Mouse (Mus musculus) MEL (cell line): Measurements from ENCODE around the gene Cry2. TPM values are rescaled to one million over a fixed set of nuclear protein-coding genes. Genes with fewer than 3 reads are reported as not detected.

Experiments used
- DNase-seq: peaks from one replicate; pipeline ENCODE4 v3.0.0; 2011; ENCODE audit warnings: low read depth, low spot score
- H3K27ac ChIP-seq: 2 replicates; pipeline ENCODE4 v1.5.1; 2012; ENCODE audit warnings: low read depth, mild to moderate bottlenecking, control low read depth, low read length, moderate library complexity; ENCODE audit not compliant: control insufficient read depth
- H3K27me3 ChIP-seq, 2 experiments: fragments of 150-350 bp in 1 of 2; sonication (generic) in 1 of 2; 2 replicates each; pipeline ENCODE4 v1.6.1; 2012; ENCODE audit warnings: low read length in 2 of 2, mild to moderate bottlenecking in 2 of 2, improper control_type of control experiment in 1 of 2, moderate library complexity in 1 of 2; ENCODE audit not compliant: insufficient read depth in 2 of 2, control insufficient read depth in 1 of 2
- H3K36me3 ChIP-seq, 2 experiments: 2 replicates each; pipeline ENCODE4 v1.6.1; 2012 to 2014; ENCODE audit warnings: low read length in 2 of 2, improper control_type of control experiment in 1 of 2, inconsistent platforms in 1 of 2, mild to moderate bottlenecking in 1 of 2; ENCODE audit not compliant: insufficient read depth in 2 of 2, control insufficient read depth in 1 of 2
- H3K4me1 ChIP-seq, 2 experiments: fragments of 150-350 bp in 1 of 2; sonication (generic) in 1 of 2; 2 replicates each; pipeline ENCODE4 v1.6.1; 2012; ENCODE audit warnings: low read length in 2 of 2, improper control_type of control experiment in 1 of 2, mild to moderate bottlenecking in 1 of 2; ENCODE audit not compliant: insufficient read depth in 2 of 2, control insufficient read depth in 1 of 2
- H3K4me3 ChIP-seq, 2 experiments: fragments of 150-350 bp in 1 of 2; sonication (generic) in 1 of 2; 2 replicates each; pipeline ENCODE4 v1.5.1; 2012; ENCODE audit warnings: low read depth in 2 of 2, low read length in 2 of 2, mild to moderate bottlenecking in 2 of 2, moderate library complexity in 2 of 2, control low read depth in 1 of 2, improper control_type of control experiment in 1 of 2; ENCODE audit not compliant: control insufficient read depth in 1 of 2, insufficient read depth in 1 of 2
- H3K79me2 ChIP-seq: 2 replicates; pipeline ENCODE4 v1.6.1; 2012; ENCODE audit warnings: mild to moderate bottlenecking, low read length, moderate library complexity; ENCODE audit not compliant: control insufficient read depth, poor library complexity, insufficient read depth
- H3K9ac ChIP-seq: 2 replicates; pipeline ENCODE4 v1.6.1; 2012; ENCODE audit warnings: low read depth, mild to moderate bottlenecking, control low read depth, low read length, moderate library complexity; ENCODE audit not compliant: control insufficient read depth, poor library complexity, severe bottlenecking
- H3K9me3 ChIP-seq: fragments of 150-350 bp; sonication (generic); replicated peaks from 2 replicates; pipeline ENCODE4 v1.6.1; 2012; ENCODE audit warnings: mild to moderate bottlenecking, low read length, improper control_type of control experiment, moderate library complexity; ENCODE audit not compliant: insufficient read depth
- BHLHE40 ChIP-seq: IDR thresholded peaks from 2 replicates; pipeline ENCODE4 v1.6.1; 2012; ENCODE audit warnings: low read depth, mild to moderate bottlenecking, inconsistent platforms, low read length, improper control_type of control experiment, borderline replicate concordance
- CHD1 ChIP-seq: IDR thresholded peaks from 2 replicates; pipeline ENCODE4 v1.6.1; 2012; ENCODE audit warnings: low read depth, mild to moderate bottlenecking, inconsistent platforms, low read length, improper control_type of control experiment
- CHD2 ChIP-seq: IDR thresholded peaks from 2 replicates; pipeline ENCODE4 v1.6.1; 2011; ENCODE audit warnings: low read length, improper control_type of control experiment
- E2F4 ChIP-seq: IDR thresholded peaks from 2 replicates; pipeline ENCODE4 v1.6.1; 2011; ENCODE audit warnings: low read depth, low read length, improper control_type of control experiment, borderline replicate concordance
- ELF1 ChIP-seq: IDR thresholded peaks from 2 replicates; pipeline ENCODE4 v1.6.1; 2014; ENCODE audit warnings: low read depth, mild to moderate bottlenecking, inconsistent platforms, low read length, improper control_type of control experiment, moderate library complexity
- EP300 ChIP-seq, 2 experiments: IDR thresholded peaks; 2 replicates each; pipeline ENCODE4 v1.6.1; 2011; ENCODE audit warnings: improper control_type of control experiment in 2 of 2, low read length in 2 of 2, low read depth in 1 of 2, mild to moderate bottlenecking in 1 of 2
- ETS1 ChIP-seq: IDR thresholded peaks from 2 replicates; pipeline ENCODE4 v1.6.1; 2012; ENCODE audit warnings: low read depth, mild to moderate bottlenecking, inconsistent platforms, low read length, improper control_type of control experiment, moderate library complexity
- GABPA ChIP-seq: IDR thresholded peaks from 2 replicates; pipeline ENCODE4 v1.6.1; 2012; ENCODE audit warnings: low read depth, mild to moderate bottlenecking, inconsistent platforms, low read length, improper control_type of control experiment, moderate library complexity
- GATA1 ChIP-seq: IDR thresholded peaks from 2 replicates; pipeline ENCODE4 v1.6.1; 2011; ENCODE audit warnings: low read depth, low read length, improper control_type of control experiment
- HCFC1 ChIP-seq: IDR thresholded peaks from 2 replicates; pipeline ENCODE4 v1.6.1; 2012; ENCODE audit warnings: low read depth, mild to moderate bottlenecking, inconsistent platforms, low read length, improper control_type of control experiment, moderate library complexity
- JUND ChIP-seq: IDR thresholded peaks from 2 replicates; pipeline ENCODE4 v1.6.1; 2011; ENCODE audit warnings: low read depth, mild to moderate bottlenecking, improper control_type of control experiment, low read length
- KAT2A ChIP-seq: conservative IDR thresholded peaks from 2 replicates; pipeline ENCODE4 v1.6.1; 2012; ENCODE audit warnings: low read depth, low read length, improper control_type of control experiment, inconsistent platforms
- MAFK ChIP-seq: IDR thresholded peaks from 2 replicates; pipeline ENCODE4 v1.6.1; 2011; ENCODE audit warnings: low read depth, mild to moderate bottlenecking, low read length, improper control_type of control experiment, borderline replicate concordance
- MAX ChIP-seq: IDR thresholded peaks from 2 replicates; pipeline ENCODE4 v1.6.1; 2011; ENCODE audit warnings: low read length, improper control_type of control experiment
- MAZ ChIP-seq: IDR thresholded peaks from 2 replicates; pipeline ENCODE4 v1.6.1; 2012; ENCODE audit warnings: low read depth, mild to moderate bottlenecking, inconsistent platforms, low read length, improper control_type of control experiment
- MEF2A ChIP-seq: IDR thresholded peaks from 2 replicates; pipeline ENCODE4 v1.6.1; 2014; ENCODE audit warnings: low read depth, mild to moderate bottlenecking, inconsistent platforms, low read length, improper control_type of control experiment; ENCODE audit not compliant: poor library complexity, insufficient replicate concordance, severe bottlenecking; ENCODE audit errors: extremely low read depth
- MXI1 ChIP-seq: IDR thresholded peaks from 2 replicates; pipeline ENCODE4 v1.6.1; 2011; ENCODE audit warnings: mild to moderate bottlenecking, low read depth, low read length, improper control_type of control experiment
- MYB ChIP-seq: IDR thresholded peaks from 2 replicates; pipeline ENCODE4 v1.6.1; 2011; ENCODE audit warnings: mild to moderate bottlenecking, low read depth, low read length, improper control_type of control experiment
- MYC ChIP-seq: IDR thresholded peaks from 2 replicates; pipeline ENCODE4 v1.6.1; 2011; ENCODE audit warnings: low read depth, mild to moderate bottlenecking, low read length, improper control_type of control experiment, moderate library complexity
- NELFE ChIP-seq: IDR thresholded peaks from 2 replicates; pipeline ENCODE4 v1.6.1; 2011; ENCODE audit warnings: low read depth, low read length, improper control_type of control experiment
- NRF1 ChIP-seq: IDR thresholded peaks from 2 replicates; pipeline ENCODE4 v1.6.1; 2014; ENCODE audit warnings: low read depth, mild to moderate bottlenecking, inconsistent platforms, low read length, improper control_type of control experiment, moderate library complexity; ENCODE audit not compliant: poor library complexity, insufficient read depth, severe bottlenecking
- POLR2A ChIP-seq, 2 experiments: IDR thresholded peaks; 2 replicates each; pipeline ENCODE4 v1.6.1; 2011 to 2012; ENCODE audit warnings: low read length in 2 of 2, mild to moderate bottlenecking in 2 of 2, control low read depth in 1 of 2, improper control_type of control experiment in 1 of 2, low read depth in 1 of 2, moderate library complexity in 1 of 2; ENCODE audit not compliant: control insufficient read depth in 1 of 2, insufficient read depth in 1 of 2, poor library complexity in 1 of 2
- POLR2AphosphoS2 ChIP-seq: IDR thresholded peaks from 2 replicates; pipeline ENCODE4 v1.6.1; 2011; ENCODE audit warnings: low read length, improper control_type of control experiment
- POLR2AphosphoS5 ChIP-seq: IDR thresholded peaks from 2 replicates; pipeline ENCODE4 v1.6.1; 2012; ENCODE audit warnings: low read depth, borderline replicate concordance, mild to moderate bottlenecking, inconsistent platforms, low read length, moderate library complexity, mixed read lengths
- RAD21 ChIP-seq: IDR thresholded peaks from 2 replicates; pipeline ENCODE4 v1.6.1; 2011; ENCODE audit warnings: mild to moderate bottlenecking, low read depth, low read length, improper control_type of control experiment
- SIN3A ChIP-seq: IDR thresholded peaks from 2 replicates; pipeline ENCODE4 v1.6.1; 2012; ENCODE audit warnings: low read length, improper control_type of control experiment, inconsistent platforms
- SMC3 ChIP-seq: IDR thresholded peaks from 2 replicates; pipeline ENCODE4 v1.6.1; 2011; ENCODE audit warnings: low read depth, low read length, improper control_type of control experiment
- TAL1 ChIP-seq: IDR thresholded peaks from 2 replicates; pipeline ENCODE4 v1.6.1; 2012; ENCODE audit warnings: mild to moderate bottlenecking, inconsistent platforms, low read length, moderate library complexity, mixed read lengths
- TBP ChIP-seq: IDR thresholded peaks from 2 replicates; pipeline ENCODE4 v1.8.0; 2011; ENCODE audit warnings: low read depth, low read length, improper control_type of control experiment
- TCF12 ChIP-seq: IDR thresholded peaks from 2 replicates; pipeline ENCODE4 v1.6.1; 2014; ENCODE audit warnings: low read depth, mild to moderate bottlenecking, inconsistent platforms, low read length, improper control_type of control experiment, moderate library complexity
- UBTF ChIP-seq: IDR thresholded peaks from 2 replicates; pipeline ENCODE4 v1.6.1; 2012; ENCODE audit warnings: low read depth, mild to moderate bottlenecking, inconsistent platforms, low read length, improper control_type of control experiment, moderate library complexity, borderline replicate concordance; ENCODE audit not compliant: insufficient read depth
- USF1 ChIP-seq: IDR thresholded peaks from 2 replicates; pipeline ENCODE4 v1.6.1; 2014; ENCODE audit warnings: low read depth, mild to moderate bottlenecking, inconsistent platforms, low read length, improper control_type of control experiment, moderate library complexity
- USF2 ChIP-seq, 2 experiments: IDR thresholded peaks; 2 replicates each; pipeline ENCODE4 v1.6.1; 2011 to 2012; ENCODE audit warnings: improper control_type of control experiment in 2 of 2, low read length in 2 of 2, borderline replicate concordance in 1 of 2, inconsistent platforms in 1 of 2, low read depth in 1 of 2, mild to moderate bottlenecking in 1 of 2; ENCODE audit not compliant: insufficient read depth in 1 of 2
- ZC3H11A ChIP-seq: IDR thresholded peaks from 2 replicates; pipeline ENCODE4 v1.6.1; 2012; ENCODE audit warnings: low read depth, mild to moderate bottlenecking, inconsistent platforms, low read length, improper control_type of control experiment
- ZKSCAN1 ChIP-seq: IDR thresholded peaks from 2 replicates; pipeline ENCODE4 v1.6.1; 2012; ENCODE audit warnings: low read depth, mild to moderate bottlenecking, inconsistent platforms, low read length, improper control_type of control experiment, moderate library complexity
- ZMIZ1 ChIP-seq: IDR thresholded peaks from 2 replicates; pipeline ENCODE4 v1.6.1; 2012; ENCODE audit warnings: low read depth, mild to moderate bottlenecking, inconsistent platforms, low read length, improper control_type of control experiment, moderate library complexity
- ZNF384 ChIP-seq: IDR thresholded peaks from 2 replicates; pipeline ENCODE4 v1.6.1; 2012; ENCODE audit warnings: low read depth, mild to moderate bottlenecking, inconsistent platforms, low read length, improper control_type of control experiment
- polyA plus RNA-seq, 2 experiments: library from polyadenylated mRNA; stranded (reverse) in 1 of 2; unstranded in 1 of 2; fragments of >175 nt in 1 of 2; fragments of >200 nt in 1 of 2; gene quantifications; 2 replicates each; pipeline versions ENCODE4 v1.2.1 to v1.2.4; 2012; ENCODE audit warnings: low replicate concordance in 2 of 2, low read depth in 1 of 2; ENCODE audit not compliant: insufficient read length in 2 of 2, insufficient read depth in 1 of 2, missing spikeins in 1 of 2
- total RNA-seq: library from RNA; depleted of rRNA; stranded (reverse); fragments of 300-350 nt; gene quantifications from 2 replicates; pipeline ENCODE4 v1.2.3, GENCODE M21; 2012

Cry2 gene
- total and polyA plus RNA-seq, 3 experiments = 13.3 to 36.2 TPM; not detected in 1

DNA sequence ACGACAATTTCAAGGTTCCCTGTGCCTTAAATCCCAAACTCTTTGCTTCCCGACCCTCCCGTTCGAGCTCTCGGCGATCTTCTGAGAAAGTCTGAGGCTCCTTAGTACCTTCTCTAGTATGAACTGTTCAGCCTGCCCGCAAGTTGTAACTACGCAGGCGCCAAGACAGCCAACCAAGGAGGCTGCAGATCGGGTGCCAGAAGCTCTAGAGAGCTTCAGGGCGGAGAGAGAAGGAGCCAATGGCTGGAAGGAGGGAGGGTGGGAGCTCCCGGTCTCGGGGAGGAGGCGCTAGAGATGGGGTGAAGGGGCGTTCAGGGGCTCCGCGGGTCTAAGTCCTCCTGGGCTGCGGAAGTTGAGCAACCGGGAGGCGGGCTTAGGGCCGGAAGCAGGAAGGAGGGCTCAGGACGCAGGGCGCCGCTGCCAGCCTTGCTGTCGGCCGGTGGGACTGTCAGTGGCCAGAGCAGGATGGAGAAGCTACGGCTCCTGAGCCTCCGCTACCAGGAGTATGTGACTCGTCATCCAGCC lies 58.7 kb downstream of the Cry2 start:
- Histone ChIP-seq H3K27ac (peak overlapping the region; percentile 68), H3K4me3 (peak overlapping the region; percentile 72 to 84), H3K79me2 (peaks cover 5% of the 10 kb centered on the region), H3K9me3 (no peaks in the 10 kb centered on the region), H3K27me3 (no peaks in the 10 kb centered on the region), H3K9ac (peak overlapping the region; percentile 81), H3K36me3 (no peaks in the 10 kb centered on the region), H3K4me1 (peaks cover 0 to 12% of the 10 kb centered on the region in 2 experiments; a peak in 2 of 4 replicates)
- peak; percentile 99 for DNase-seq
- TF ChIP-seq TCF12 (peak; percentile 37), MXI1 (peak; percentile 81), JUND (no peak), HCFC1 (peak; percentile 96), POLR2AphosphoS2 (peak; percentile 35; the same call in 1 of the 2 replicates), MAZ (peak; percentile 91), EP300 (IDR thresholded peaks at IDR 0.05; ENCODE audit: low read depth in 1 of 2, low read length in 2 of 2) (peak in 1 of 2 experiments; percentile 37; a peak in 1 of 4 replicates), CHD1 (no peak), MYC (peak; percentile 46; the same call in 1 of the 2 replicates), MAX (no peak), UBTF (no peak), USF1 (no peak), ELF1 (peak; percentile 97), MEF2A (no peak), NRF1 (peak; percentile 85), SMC3 (no peak), TAL1 (no peak), ZC3H11A (no peak), POLR2AphosphoS5 (no peak), ZKSCAN1 (no peak), MYB (no peak), SIN3A (peak; percentile 99), ZMIZ1 (no peak), TBP (no peak; the same call in 1 of the 2 replicates), CHD2 (peak; percentile 60; the same call in 1 of the 2 replicates), KAT2A (peak; percentile 84), BHLHE40 (no peak), MAFK (no peak), GABPA (no peak), RAD21 (no peak), ZNF384 (no peak), NELFE (peak; percentile 79), E2F4 (no peak), ETS1 (peak; percentile 39; the same call in 1 of the 2 replicates), POLR2A (IDR thresholded peaks at IDR 0.05; ENCODE audit: control insufficient read depth in 1 of 2, insufficient read depth in 1 of 2, low read depth in 1 of 2, low read length in 2 of 2, poor library complexity in 1 of 2) (peak; percentile 82 to 90; a peak in 3 of 4 replicates), USF2 (IDR thresholded peaks at IDR 0.05; ENCODE audit: borderline replicate concordance in 1 of 2, insufficient read depth in 1 of 2, low read depth in 1 of 2, low read length in 2 of 2) (no peak), GATA1 (no peak)
